Mouse (Mus musculus) spleen, adult 2 months (tissue): ENCODE measurements around the gene Fgfr2. TPM values are rescaled to one million over a fixed set of nuclear protein-coding genes. Genes with fewer than 3 reads are reported as not detected.

Experiments
- DNase-seq, 2 experiments: peaks; one replicate each; pipeline versions ENCODE4 v3.0.0 to v3.0.0-alpha.2; 2012 to 2021; ENCODE audit warnings: low spot score in 2 of 2, low read depth in 1 of 2
- H3K27ac ChIP-seq: fragments of 200-500 bp; 2 replicates; pipeline ENCODE4 v1.5.1; 2012; ENCODE audit warnings: low read length, inconsistent platforms; ENCODE audit not compliant: insufficient read depth
- H3K27me3 ChIP-seq: fragments of 200-500 bp; 2 replicates; pipeline ENCODE4 v1.6.1; 2012; ENCODE audit warnings: mild to moderate bottlenecking, moderate library complexity, low read length, inconsistent platforms; ENCODE audit not compliant: control insufficient read depth, insufficient read depth
- H3K36me3 ChIP-seq: fragments of 200-500 bp; 2 replicates; pipeline ENCODE4 v1.6.1; 2012; ENCODE audit warnings: mild to moderate bottlenecking, low read length, inconsistent platforms; ENCODE audit not compliant: control insufficient read depth, insufficient read depth
- H3K4me1 ChIP-seq: fragments of 200-500 bp; 2 replicates; pipeline ENCODE4 v1.6.1; 2011; ENCODE audit warnings: inconsistent platforms; ENCODE audit not compliant: control insufficient read depth, insufficient read depth, insufficient read length
- H3K4me3 ChIP-seq: fragments of 200-500 bp; 2 replicates; pipeline ENCODE4 v1.5.1; 2011; ENCODE audit warnings: mild to moderate bottlenecking, inconsistent platforms; ENCODE audit not compliant: insufficient read depth, insufficient read length; ENCODE audit errors: extremely low read depth
- CTCF ChIP-seq: fragments of 200-500 bp; IDR thresholded peaks from 2 replicates; pipeline ENCODE4 v1.5.1; 2011; ENCODE audit warnings: mild to moderate bottlenecking, inconsistent platforms; ENCODE audit not compliant: insufficient read depth, insufficient read length, insufficient replicate concordance; ENCODE audit errors: extremely low read depth
- POLR2A ChIP-seq: fragments of 200-500 bp; IDR thresholded peaks from 2 replicates; pipeline ENCODE4 v1.6.1; 2011; ENCODE audit warnings: low read depth, low read length, inconsistent platforms
- WGBS: fragments of 180-500 bp; shearing (Covaris S2); methylation state at CpG from one replicate; pipeline ENCODE4 v1.1.7; 2018; 5-methylcytosine and 5-hydroxymethylcytosine counted together
- polyA plus RNA-seq: library from polyadenylated mRNA; depleted of rRNA; stranded (reverse); fragments of >200 nt; gene quantifications from 2 replicates; pipeline ENCODE4 v1.2.3, GENCODE M21; 2012

Fgfr2 gene
- polyA plus RNA-seq, 1 experiment = 1.6 TPM

- Histone ChIP-seq H3K4me3 (no peak overlapping the region), H3K36me3 (peaks cover 23% of the 10 kb centered on the region), H3K27ac (0 out of 2 replicates have a peak overlapping the region, but pooled peaks have one; percentile 16), H3K27me3 (no peaks in the 10 kb centered on the region), H3K4me1 (peaks cover 13% of the 10 kb centered on the region; the same call in 1 of the 2 replicates)
- TF ChIP-seq CTCF (no peak), POLR2A (no peak)
- DNase-seq = no peak
- WGBS = 78% methylated on average over 4 of the region's 4 CpGs
Measured at GRCm38 (mm10) chr7:132767999-132768370, 355.2 kb downstream of the Fgfr2 start.

GRCm38 (mm10) chr7:132767233-132767998 lies 355.7 kb downstream of the Fgfr2 start:
- WGBS = 90% methylated on average over 12 of the region's 12 CpGs
- TF ChIP-seq POLR2A = no peak
- TF ChIP-seq CTCF = no peak
- Histone ChIP-seq H3K4me3 (no peak overlapping the region), H3K27ac (0 out of 2 replicates have a peak overlapping the region, but pooled peaks have one; percentile 16), H3K4me1 (peaks cover 9% of the 10 kb centered on the region; the same call in 1 of the 2 replicates), H3K27me3 (no peaks in the 10 kb centered on the region), H3K36me3 (peaks cover 23% of the 10 kb centered on the region)
- no peak for DNase-seq

- 82% methylated on average over 11 of the region's 11 CpGs for WGBS
- no peaks in the 10 kb centered on the region for H3K27me3 ChIP-seq
- H3K27ac ChIP-seq = peak overlapping the region; percentile 5; the same call in 1 of the 2 replicates
- peaks cover 21% of the 10 kb centered on the region for H3K36me3 ChIP-seq
- no peak for DNase-seq
- H3K4me1 ChIP-seq = peaks cover 9% of the 10 kb centered on the region; the same call in 1 of the 2 replicates
- H3K4me3 ChIP-seq = no peak overlapping the region
- TF ChIP-seq POLR2A (no peak), CTCF (no peak)
Measured at GRCm38 (mm10) chr7:132766235-132766871, 356.8 kb downstream of the Fgfr2 start.

- H3K27me3 ChIP-seq = no peaks in the 10 kb centered on the region
- peaks cover 18% of the 10 kb centered on the region for H3K36me3 ChIP-seq
- H3K4me1 ChIP-seq = peaks cover 9% of the 10 kb centered on the region; the same call in 1 of the 2 replicates
- H3K27ac ChIP-seq = no peak overlapping the region
- 71% methylated on average over 3 of the region's 3 CpGs for WGBS
- TF ChIP-seq CTCF (no peak), POLR2A (no peak)
- H3K4me3 ChIP-seq = no peak overlapping the region
- no peak for DNase-seq
Measured at GRCm38 (mm10) chr7:132765629-132766186, 357.4 kb downstream of the Fgfr2 start.

GRCm38 (mm10) chr7:132764896-132765491 lies 358.2 kb downstream of the Fgfr2 start:
- no peak for TF ChIP-seq CTCF
- TF ChIP-seq POLR2A = no peak
- no peak for DNase-seq
- Histone ChIP-seq H3K4me1 (peaks cover 9% of the 10 kb centered on the region; the same call in 1 of the 2 replicates), H3K27ac (peak overlapping the region; percentile 64), H3K4me3 (no peak overlapping the region), H3K36me3 (peaks cover 19% of the 10 kb centered on the region), H3K27me3 (no peaks in the 10 kb centered on the region)
- WGBS = 48% methylated on average over 4 of the region's 4 CpGs

GRCm38 (mm10) chr7:132764314-132764713 lies 358.8 kb downstream of the Fgfr2 start:
- DNase-seq = no peak
- Histone ChIP-seq H3K27me3 (no peaks in the 10 kb centered on the region), H3K4me1 (peaks cover 9% of the 10 kb centered on the region; the same call in 1 of the 2 replicates), H3K4me3 (no peak overlapping the region), H3K36me3 (peaks cover 23% of the 10 kb centered on the region), H3K27ac (peak overlapping the region; percentile 22)
- no peak for TF ChIP-seq POLR2A
- 85% methylated on average over 4 of the region's 4 CpGs for WGBS
